Mouse (Mus musculus) MEL (cell line): Measurements from ENCODE around the gene Ubl4b. TPM values are rescaled to one million over a fixed set of nuclear protein-coding genes. Genes with fewer than 3 reads are reported as not detected.

Experiments used
- DNase-seq: peaks from one replicate; pipeline ENCODE4 v3.0.0; 2011; ENCODE audit warnings: low read depth, low spot score
- H3K27ac ChIP-seq: 2 replicates; pipeline ENCODE4 v1.5.1; 2012; ENCODE audit warnings: low read depth, mild to moderate bottlenecking, control low read depth, low read length, moderate library complexity; ENCODE audit not compliant: control insufficient read depth
- H3K27me3 ChIP-seq, 2 experiments: fragments of 150-350 bp in 1 of 2; sonication (generic) in 1 of 2; 2 replicates each; pipeline ENCODE4 v1.6.1; 2012; ENCODE audit warnings: low read length in 2 of 2, mild to moderate bottlenecking in 2 of 2, improper control_type of control experiment in 1 of 2, moderate library complexity in 1 of 2; ENCODE audit not compliant: insufficient read depth in 2 of 2, control insufficient read depth in 1 of 2
- H3K36me3 ChIP-seq, 2 experiments: 2 replicates each; pipeline ENCODE4 v1.6.1; 2012 to 2014; ENCODE audit warnings: low read length in 2 of 2, improper control_type of control experiment in 1 of 2, inconsistent platforms in 1 of 2, mild to moderate bottlenecking in 1 of 2; ENCODE audit not compliant: insufficient read depth in 2 of 2, control insufficient read depth in 1 of 2
- H3K4me1 ChIP-seq, 2 experiments: fragments of 150-350 bp in 1 of 2; sonication (generic) in 1 of 2; 2 replicates each; pipeline ENCODE4 v1.6.1; 2012; ENCODE audit warnings: low read length in 2 of 2, improper control_type of control experiment in 1 of 2, mild to moderate bottlenecking in 1 of 2; ENCODE audit not compliant: insufficient read depth in 2 of 2, control insufficient read depth in 1 of 2
- H3K4me3 ChIP-seq, 2 experiments: fragments of 150-350 bp in 1 of 2; sonication (generic) in 1 of 2; 2 replicates each; pipeline ENCODE4 v1.5.1; 2012; ENCODE audit warnings: low read depth in 2 of 2, low read length in 2 of 2, mild to moderate bottlenecking in 2 of 2, moderate library complexity in 2 of 2, control low read depth in 1 of 2, improper control_type of control experiment in 1 of 2; ENCODE audit not compliant: control insufficient read depth in 1 of 2, insufficient read depth in 1 of 2
- H3K79me2 ChIP-seq: 2 replicates; pipeline ENCODE4 v1.6.1; 2012; ENCODE audit warnings: mild to moderate bottlenecking, low read length, moderate library complexity; ENCODE audit not compliant: control insufficient read depth, poor library complexity, insufficient read depth
- H3K9ac ChIP-seq: 2 replicates; pipeline ENCODE4 v1.6.1; 2012; ENCODE audit warnings: low read depth, mild to moderate bottlenecking, control low read depth, low read length, moderate library complexity; ENCODE audit not compliant: control insufficient read depth, poor library complexity, severe bottlenecking
- H3K9me3 ChIP-seq: fragments of 150-350 bp; sonication (generic); replicated peaks from 2 replicates; pipeline ENCODE4 v1.6.1; 2012; ENCODE audit warnings: mild to moderate bottlenecking, low read length, improper control_type of control experiment, moderate library complexity; ENCODE audit not compliant: insufficient read depth
- BHLHE40 ChIP-seq: IDR thresholded peaks from 2 replicates; pipeline ENCODE4 v1.6.1; 2012; ENCODE audit warnings: low read depth, mild to moderate bottlenecking, inconsistent platforms, low read length, improper control_type of control experiment, borderline replicate concordance
- CTCF ChIP-seq, 3 experiments: IDR thresholded peaks in 2 of 3; conservative IDR thresholded peaks in 1 of 3; 2 replicates each; pipeline ENCODE4 v1.5.1; 2011 to 2012; ENCODE audit warnings: low read length in 3 of 3, low read depth in 2 of 3, mild to moderate bottlenecking in 2 of 3, improper control_type of control experiment in 1 of 3, inconsistent platforms in 1 of 3, mixed read lengths in 1 of 3, moderate library complexity in 1 of 3; ENCODE audit not compliant: control insufficient read depth in 1 of 3, insufficient read depth in 1 of 3, poor library complexity in 1 of 3, severe bottlenecking in 1 of 3
- HCFC1 ChIP-seq: IDR thresholded peaks from 2 replicates; pipeline ENCODE4 v1.6.1; 2012; ENCODE audit warnings: low read depth, mild to moderate bottlenecking, inconsistent platforms, low read length, improper control_type of control experiment, moderate library complexity
- MAFK ChIP-seq: IDR thresholded peaks from 2 replicates; pipeline ENCODE4 v1.6.1; 2011; ENCODE audit warnings: low read depth, mild to moderate bottlenecking, low read length, improper control_type of control experiment, borderline replicate concordance
- MAZ ChIP-seq: IDR thresholded peaks from 2 replicates; pipeline ENCODE4 v1.6.1; 2012; ENCODE audit warnings: low read depth, mild to moderate bottlenecking, inconsistent platforms, low read length, improper control_type of control experiment
- MEF2A ChIP-seq: IDR thresholded peaks from 2 replicates; pipeline ENCODE4 v1.6.1; 2014; ENCODE audit warnings: low read depth, mild to moderate bottlenecking, inconsistent platforms, low read length, improper control_type of control experiment; ENCODE audit not compliant: poor library complexity, insufficient replicate concordance, severe bottlenecking; ENCODE audit errors: extremely low read depth
- MYC ChIP-seq: IDR thresholded peaks from 2 replicates; pipeline ENCODE4 v1.6.1; 2011; ENCODE audit warnings: low read depth, mild to moderate bottlenecking, low read length, improper control_type of control experiment, moderate library complexity
- NRF1 ChIP-seq: IDR thresholded peaks from 2 replicates; pipeline ENCODE4 v1.6.1; 2014; ENCODE audit warnings: low read depth, mild to moderate bottlenecking, inconsistent platforms, low read length, improper control_type of control experiment, moderate library complexity; ENCODE audit not compliant: poor library complexity, insufficient read depth, severe bottlenecking
- POLR2AphosphoS5 ChIP-seq: IDR thresholded peaks from 2 replicates; pipeline ENCODE4 v1.6.1; 2012; ENCODE audit warnings: low read depth, borderline replicate concordance, mild to moderate bottlenecking, inconsistent platforms, low read length, moderate library complexity, mixed read lengths
- RAD21 ChIP-seq: IDR thresholded peaks from 2 replicates; pipeline ENCODE4 v1.6.1; 2011; ENCODE audit warnings: mild to moderate bottlenecking, low read depth, low read length, improper control_type of control experiment
- RCOR1 ChIP-seq: IDR thresholded peaks from 2 replicates; pipeline ENCODE4 v1.6.1; 2012; ENCODE audit warnings: low read depth, mild to moderate bottlenecking, inconsistent platforms, low read length, improper control_type of control experiment
- SMC3 ChIP-seq: IDR thresholded peaks from 2 replicates; pipeline ENCODE4 v1.6.1; 2011; ENCODE audit warnings: low read depth, low read length, improper control_type of control experiment
- UBTF ChIP-seq: IDR thresholded peaks from 2 replicates; pipeline ENCODE4 v1.6.1; 2012; ENCODE audit warnings: low read depth, mild to moderate bottlenecking, inconsistent platforms, low read length, improper control_type of control experiment, moderate library complexity, borderline replicate concordance; ENCODE audit not compliant: insufficient read depth
- USF1 ChIP-seq: IDR thresholded peaks from 2 replicates; pipeline ENCODE4 v1.6.1; 2014; ENCODE audit warnings: low read depth, mild to moderate bottlenecking, inconsistent platforms, low read length, improper control_type of control experiment, moderate library complexity
- ZC3H11A ChIP-seq: IDR thresholded peaks from 2 replicates; pipeline ENCODE4 v1.6.1; 2012; ENCODE audit warnings: low read depth, mild to moderate bottlenecking, inconsistent platforms, low read length, improper control_type of control experiment
- ZKSCAN1 ChIP-seq: IDR thresholded peaks from 2 replicates; pipeline ENCODE4 v1.6.1; 2012; ENCODE audit warnings: low read depth, mild to moderate bottlenecking, inconsistent platforms, low read length, improper control_type of control experiment, moderate library complexity
- ZNF384 ChIP-seq: IDR thresholded peaks from 2 replicates; pipeline ENCODE4 v1.6.1; 2012; ENCODE audit warnings: low read depth, mild to moderate bottlenecking, inconsistent platforms, low read length, improper control_type of control experiment
- polyA plus RNA-seq, 2 experiments: library from polyadenylated mRNA; stranded (reverse) in 1 of 2; unstranded in 1 of 2; fragments of >175 nt in 1 of 2; fragments of >200 nt in 1 of 2; gene quantifications; 2 replicates each; pipeline versions ENCODE4 v1.2.1 to v1.2.4; 2012; ENCODE audit warnings: low replicate concordance in 2 of 2, low read depth in 1 of 2; ENCODE audit not compliant: insufficient read length in 2 of 2, insufficient read depth in 1 of 2, missing spikeins in 1 of 2
- total RNA-seq: library from RNA; depleted of rRNA; stranded (reverse); fragments of 300-350 nt; gene quantifications from 2 replicates; pipeline ENCODE4 v1.2.3, GENCODE M21; 2012

Ubl4b gene
- total and polyA plus RNA-seq, 3 experiments = not detected

DNA sequence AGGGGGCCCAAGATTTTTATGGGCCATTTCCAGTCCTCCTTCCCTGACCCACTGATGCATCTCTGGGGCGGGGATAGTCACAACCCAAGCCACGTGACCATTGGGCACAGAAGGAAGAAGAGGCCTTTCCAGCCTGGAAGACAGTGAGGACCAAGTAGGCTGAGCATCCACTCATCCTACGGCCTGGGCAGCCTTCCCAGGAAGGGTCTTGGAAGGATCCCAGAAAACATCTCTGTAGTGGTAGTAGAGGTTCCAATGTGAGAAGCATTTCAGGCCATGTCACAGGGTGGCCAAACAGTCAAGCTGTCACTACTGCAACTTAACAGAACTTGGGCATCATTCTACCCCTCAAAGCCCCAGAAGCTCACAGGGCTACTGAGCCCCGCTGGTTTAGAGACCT, 7.7 kb upstream of the Ubl4b start:
- H3K9me3 ChIP-seq = no peaks in the 10 kb centered on the region

DNA sequence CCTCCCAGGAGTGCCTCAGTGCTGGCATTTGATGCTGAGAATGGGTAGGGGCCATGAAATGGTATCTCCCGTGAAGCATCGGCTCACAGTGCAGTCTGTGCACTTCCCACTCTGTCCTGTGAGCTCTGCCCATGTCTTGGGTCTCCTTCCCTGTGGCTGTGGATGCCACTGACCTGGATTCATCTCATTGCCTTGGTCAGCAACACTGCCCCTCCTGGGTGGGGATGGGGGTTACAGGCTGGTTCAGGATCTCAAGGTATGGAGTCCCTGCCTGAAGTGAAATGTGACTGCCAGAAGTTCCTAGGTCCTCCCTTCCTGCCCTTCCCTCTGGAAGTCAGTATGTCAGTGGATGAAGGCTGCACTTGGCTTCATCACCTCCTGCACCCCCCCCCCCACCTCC, 7.2 kb upstream of the Ubl4b start:
- DNase-seq = no peak
- H3K27me3 ChIP-seq = peaks cover 2 to 12% of the 10 kb centered on the region in 2 experiments
- TF ChIP-seq HCFC1 (no peak), CTCF (IDR thresholded peaks at IDR 0.05 in 2 of 3, conservative IDR thresholded peaks at IDR 0.05 in 1 of 3; ENCODE audit: control insufficient read depth in 1 of 3, insufficient read depth in 1 of 3, low read depth in 2 of 3, low read length in 3 of 3, poor library complexity in 1 of 3, severe bottlenecking in 1 of 3) (no peak), MYC (no peak), SMC3 (no peak), USF1 (no peak)
- no peak overlapping the region for H3K27ac ChIP-seq
- no peak overlapping the region for H3K4me3 ChIP-seq
- no peaks in the 10 kb centered on the region for H3K4me1 ChIP-seq
- no peaks in the 10 kb centered on the region for H3K9me3 ChIP-seq
- H3K79me2 ChIP-seq = no peaks in the 10 kb centered on the region
- no peak overlapping the region for H3K9ac ChIP-seq
- no peaks in the 10 kb centered on the region for H3K36me3 ChIP-seq

More for the DNA sequence above, 7.7 kb upstream of the Ubl4b start:
- TF ChIP-seq NRF1 (no peak), MEF2A (no peak), MAZ (no peak), UBTF (no peak), RCOR1 (no peak), ZC3H11A (no peak), MAFK (no peak), ZNF384 (no peak), ZKSCAN1 (no peak), BHLHE40 (no peak), RAD21 (no peak), POLR2AphosphoS5 (no peak)
- H3K79me2 ChIP-seq = no peaks in the 10 kb centered on the region
- no peak overlapping the region for H3K9ac ChIP-seq
- no peak for DNase-seq
- H3K27me3 ChIP-seq = peaks cover 2 to 12% of the 10 kb centered on the region in 2 experiments
- no peak overlapping the region for H3K4me3 ChIP-seq
- no peaks in the 10 kb centered on the region for H3K4me1 ChIP-seq
- H3K36me3 ChIP-seq = no peaks in the 10 kb centered on the region
- H3K27ac ChIP-seq = no peak overlapping the region
